Mouse (Mus musculus): ENCODE results near the gene Slitrk2. TPM values are rescaled to one million over a fixed set of nuclear protein-coding genes. Genes with fewer than 3 reads are reported as not detected.

Gene Slitrk2
- polyA plus RNA-seq (2014; fragmentation: Nextera tagmentation; extraction: Ambion mirVana), result 0.41 and 0.71 TPM in 2 replicates

DNA sequence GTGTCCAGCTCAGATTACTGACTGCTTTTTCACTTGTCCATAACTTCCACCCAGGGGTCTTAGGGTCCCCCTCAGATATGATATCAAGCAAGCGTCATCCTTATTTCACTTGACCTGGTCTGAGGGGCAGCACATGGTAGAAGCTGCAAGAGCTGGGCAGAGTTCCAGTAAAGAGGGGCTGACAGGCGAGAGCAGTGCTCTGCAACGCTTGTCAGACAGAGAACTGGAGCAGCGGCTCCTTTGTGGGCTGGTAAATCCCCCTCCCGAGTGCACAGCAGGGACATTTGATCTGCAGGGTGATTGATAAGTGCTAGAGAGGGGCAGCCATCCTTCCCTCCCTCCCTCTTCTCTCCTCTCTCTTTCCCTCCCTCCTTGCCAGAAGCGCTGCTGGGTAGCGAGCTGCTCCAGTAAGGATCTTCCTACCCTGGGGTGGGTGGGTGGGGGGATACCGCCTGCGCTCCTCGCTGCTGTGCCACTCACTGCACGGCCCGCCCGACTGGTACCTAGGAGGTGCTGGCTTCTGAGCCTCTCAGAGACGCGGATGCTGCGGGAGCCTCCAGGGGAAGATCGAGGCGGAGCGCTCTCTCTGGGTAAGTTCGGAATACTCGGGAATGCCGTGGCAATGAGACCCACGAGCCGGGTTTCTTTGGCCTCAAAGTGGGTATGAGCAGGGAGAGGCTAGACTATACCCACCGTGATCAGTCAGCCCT is at the start of gene Slitrk2:
Gene Slitrk2 (plus strand): TSS at position 408 of the 710 bp plus-strand sequence.
- ATAC-seq (ENCODE audit: low FRiP score, low TSS enrichment), result peak; percentile 72; the same call in 1 of the 2 replicates
- no peaks in the 10 kb centered on the region; the same call in 1 of the 2 replicates for H3K27me3 ChIP-seq (ENCODE audit: control insufficient read depth, insufficient read depth, low read length)
- H3K4me1 ChIP-seq (ENCODE audit: control insufficient read depth, insufficient read depth, low read length), result no peaks in the 10 kb centered on the region
- H3K27ac ChIP-seq (ENCODE audit: low read depth, low read length), result no peak within 1 kb of the TSS
- H3K9ac ChIP-seq (ENCODE audit: low read depth, low read length), result no peak within 1 kb of the TSS
- no peaks in the 10 kb centered on the region for H3K36me3 ChIP-seq (ENCODE audit: control insufficient read depth, insufficient read depth, low read length)
- peak within 1 kb of the TSS; percentile 52 for H3K4me2 ChIP-seq (replicated peaks; ENCODE audit: low read depth, low read length)
- peak within 1 kb of the TSS; percentile 27; the same call in 1 of the 2 replicates for H3K4me3 ChIP-seq (ENCODE audit: low read length)
- H3K9me3 ChIP-seq (ENCODE audit: control insufficient read depth, low read length), result no peaks in the 10 kb centered on the region
- WGBS, result 21% methylated on average over 23 of the region's 25 CpGs

- Histone ChIP-seq H3K4me1 (ENCODE audit: control insufficient read depth, insufficient read depth, low read length) (no peaks in the 10 kb centered on the region), H3K9ac (ENCODE audit: low read depth, low read length) (no peak overlapping the region), H3K4me3 (ENCODE audit: low read length) (no peak overlapping the region), H3K27me3 (ENCODE audit: control insufficient read depth, insufficient read depth, low read length) (no peaks in the 10 kb centered on the region), H3K36me3 (ENCODE audit: control insufficient read depth, insufficient read depth, low read length) (no peaks in the 10 kb centered on the region), H3K9me3 (ENCODE audit: control insufficient read depth, low read length) (no peaks in the 10 kb centered on the region), H3K4me2 (replicated peaks; ENCODE audit: low read depth, low read length) (no peak overlapping the region), H3K27ac (ENCODE audit: low read depth, low read length) (no peak overlapping the region)
- 85% methylated on average over 3 of the region's 3 CpGs for WGBS
- no peak for ATAC-seq (ENCODE audit: low FRiP score, low TSS enrichment)
Measured at GRCm38 (mm10) chrX:66605490-66605889, 43.6 kb upstream of the Slitrk2 start.

DNA sequence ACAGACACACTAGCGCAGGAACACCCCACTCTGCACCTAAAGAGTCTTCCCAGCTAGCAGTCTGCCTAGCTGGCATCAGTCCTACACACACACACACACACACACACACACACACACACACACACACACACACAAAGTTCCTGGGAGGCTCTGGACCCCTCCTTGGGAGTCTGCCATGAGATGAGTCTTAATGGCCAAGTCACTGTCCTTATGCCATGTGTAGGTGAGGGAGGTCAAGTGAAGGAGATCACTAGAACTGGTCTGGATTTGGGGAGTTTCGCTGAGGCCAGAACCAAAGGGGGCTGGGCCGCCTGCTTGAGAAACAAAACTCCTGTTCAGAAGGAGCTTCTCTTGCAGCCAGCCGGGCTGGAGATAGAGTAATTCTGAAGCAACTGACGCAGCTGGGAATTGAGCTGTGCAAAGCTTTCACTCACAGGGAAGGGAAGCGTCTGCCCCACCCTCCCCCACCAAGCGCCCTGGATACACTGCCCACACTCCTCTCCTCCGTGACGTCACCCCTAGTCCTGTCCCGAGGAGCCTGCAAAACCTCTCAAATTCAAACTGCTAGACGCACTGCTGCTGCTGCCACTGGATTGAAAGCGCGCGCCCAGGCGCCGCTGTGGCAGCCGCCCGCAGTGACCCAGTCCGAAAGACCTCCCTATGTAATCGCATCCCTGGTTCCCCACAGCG is 3.5 kb downstream of the Slitrk2 start:
- peaks cover 3% of the 10 kb centered on the region; the same call in 1 of the 2 replicates for H3K27me3 ChIP-seq (ENCODE audit: control insufficient read depth, insufficient read depth, low read length)
- peak; percentile 85 for ATAC-seq (ENCODE audit: low FRiP score, low TSS enrichment)
- peak overlapping the region; percentile 34 for H3K4me3 ChIP-seq (ENCODE audit: low read length)
- no peak overlapping the region for H3K27ac ChIP-seq (ENCODE audit: low read depth, low read length)
- H3K9me3 ChIP-seq (ENCODE audit: control insufficient read depth, low read length), result no peaks in the 10 kb centered on the region
- no peaks in the 10 kb centered on the region for H3K4me1 ChIP-seq (ENCODE audit: control insufficient read depth, insufficient read depth, low read length)
- H3K9ac ChIP-seq (ENCODE audit: low read depth, low read length), result no peak overlapping the region
- H3K4me2 ChIP-seq (replicated peaks; ENCODE audit: low read depth, low read length), result peak overlapping the region; percentile 56
- WGBS, result 12% methylated on average over 20 of the region's 21 CpGs
- no peaks in the 10 kb centered on the region for H3K36me3 ChIP-seq (ENCODE audit: control insufficient read depth, insufficient read depth, low read length)

- ATAC-seq (ENCODE audit: low FRiP score, low TSS enrichment), result no peak
- H3K4me1 ChIP-seq (ENCODE audit: control insufficient read depth, insufficient read depth, low read length), result no peaks in the 10 kb centered on the region
- 32% methylated on average over 2 of the region's 2 CpGs for WGBS
- no peak overlapping the region for H3K9ac ChIP-seq (ENCODE audit: low read depth, low read length)
- H3K36me3 ChIP-seq (ENCODE audit: control insufficient read depth, insufficient read depth, low read length), result no peaks in the 10 kb centered on the region
- H3K9me3 ChIP-seq (ENCODE audit: control insufficient read depth, low read length), result no peaks in the 10 kb centered on the region
- H3K27me3 ChIP-seq (ENCODE audit: control insufficient read depth, insufficient read depth, low read length), result peaks cover 3% of the 10 kb centered on the region; the same call in 1 of the 2 replicates
- no peak overlapping the region for H3K27ac ChIP-seq (ENCODE audit: low read depth, low read length)
- H3K4me3 ChIP-seq (ENCODE audit: low read length), result no peak overlapping the region
- H3K4me2 ChIP-seq (replicated peaks; ENCODE audit: low read depth, low read length), result no peak overlapping the region
Measured at GRCm38 (mm10) chrX:66657365-66657764, 8.2 kb downstream of the Slitrk2 start.

GRCm38 (mm10) chrX:66676959-66677358 is 27.8 kb downstream of the Slitrk2 start:
- Histone ChIP-seq H3K4me1 (ENCODE audit: control insufficient read depth, insufficient read depth, low read length) (no peaks in the 10 kb centered on the region), H3K9ac (ENCODE audit: low read depth, low read length) (no peak overlapping the region), H3K27ac (ENCODE audit: low read depth, low read length) (no peak overlapping the region), H3K4me2 (replicated peaks; ENCODE audit: low read depth, low read length) (no peak overlapping the region), H3K9me3 (ENCODE audit: control insufficient read depth, low read length) (no peaks in the 10 kb centered on the region), H3K27me3 (ENCODE audit: control insufficient read depth, insufficient read depth, low read length) (no peaks in the 10 kb centered on the region), H3K4me3 (ENCODE audit: low read length) (no peak overlapping the region), H3K36me3 (ENCODE audit: control insufficient read depth, insufficient read depth, low read length) (no peaks in the 10 kb centered on the region)
- ATAC-seq (ENCODE audit: low FRiP score, low TSS enrichment), result no peak
- WGBS, result 95% methylated on average over 4 of the region's 4 CpGs

DNA sequence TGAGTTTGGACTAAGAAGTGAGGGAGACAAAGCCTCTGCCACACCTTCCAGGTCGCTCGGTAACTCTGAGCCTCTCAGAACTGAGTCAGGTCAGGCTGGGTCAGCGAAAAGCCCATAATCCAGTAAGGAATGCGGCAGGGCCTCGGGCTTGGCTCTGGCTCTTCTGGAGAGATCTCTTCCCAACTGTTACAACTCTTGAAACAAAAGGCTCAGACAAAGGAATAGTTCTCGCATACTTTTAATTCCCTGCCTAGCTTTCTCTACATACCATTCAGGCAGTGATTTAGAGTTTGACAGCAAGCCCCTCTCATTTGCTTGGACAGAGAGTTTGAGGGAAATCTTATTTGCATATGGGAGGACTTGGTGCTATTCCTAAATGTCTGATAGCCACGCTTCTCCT is 29.5 kb downstream of the Slitrk2 start:
- H3K9ac ChIP-seq (ENCODE audit: low read depth, low read length), result no peak overlapping the region
- H3K9me3 ChIP-seq (ENCODE audit: control insufficient read depth, low read length), result no peaks in the 10 kb centered on the region
- H3K4me3 ChIP-seq (ENCODE audit: low read length), result no peak overlapping the region
- H3K4me1 ChIP-seq (ENCODE audit: control insufficient read depth, insufficient read depth, low read length), result no peaks in the 10 kb centered on the region
- no peaks in the 10 kb centered on the region for H3K36me3 ChIP-seq (ENCODE audit: control insufficient read depth, insufficient read depth, low read length)
- 47% methylated on average over 7 of the region's 7 CpGs for WGBS
- ATAC-seq (ENCODE audit: low FRiP score, low TSS enrichment), result no peak
- no peak overlapping the region for H3K4me2 ChIP-seq (replicated peaks; ENCODE audit: low read depth, low read length)
- no peaks in the 10 kb centered on the region for H3K27me3 ChIP-seq (ENCODE audit: control insufficient read depth, insufficient read depth, low read length)
- H3K27ac ChIP-seq (ENCODE audit: low read depth, low read length), result no peak overlapping the region
